Mouse (Mus musculus): ENCODE data around the gene Tsnax.

DNA sequence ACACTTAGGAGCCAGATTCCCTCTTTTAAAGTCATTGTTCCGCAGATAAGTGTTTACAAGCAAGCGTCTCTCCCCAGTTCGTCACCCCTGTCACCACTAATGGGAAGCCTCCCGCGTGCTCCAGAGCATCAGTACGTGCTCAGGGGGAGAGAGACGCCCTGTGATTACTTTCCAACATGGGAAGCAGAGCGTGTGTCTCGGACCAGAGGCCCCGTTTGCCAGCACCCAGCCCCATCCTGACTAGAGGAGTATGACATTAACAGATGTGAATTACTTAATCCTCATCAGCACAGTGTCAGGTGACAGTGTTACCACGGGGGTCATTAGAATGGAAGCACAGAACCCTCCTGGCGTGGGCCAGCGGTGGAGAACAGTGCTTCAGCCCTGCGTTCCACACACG lies 25.9 kb downstream of the Tsnax start:
- no peak for TF ChIP-seq POLR2A (IDR thresholded peaks at IDR 0.05; ENCODE audit: borderline replicate concordance, low read depth, low read length)
- no peak for TF ChIP-seq CTCF (IDR thresholded peaks at IDR 0.05; ENCODE audit: low read depth, low read length)
